Mouse (Mus musculus) naive thymus-derived CD4-positive, alpha-beta T cell, adult 2 months (primary cell): ENCODE measurements around the gene Zbtb38.
"Not testable (repeated sequence)": the region's sequence is repeated elsewhere in the genome, so short reads cannot be mapped to it uniquely, and the experiment has no call there.

Experiments used
- DNase-seq: peaks from one replicate; pipeline ENCODE4 v3.0.0-alpha.2; 2011; ENCODE audit warnings: low read depth

Gene Zbtb38

GRCm38 (mm10) chr9:96684165-96684792 is 68.4 kb downstream of the Zbtb38 start:
- no peak for DNase-seq

GRCm38 (mm10) chr9:96678611-96679010 is 74.0 kb downstream of the Zbtb38 start:
- no peak for DNase-seq

GRCm38 (mm10) chr9:96677711-96678110 is 74.9 kb downstream of the Zbtb38 start:
- not testable (repeated sequence) for DNase-seq

- no peak for DNase-seq
These were observed 76.0 kb downstream of the Zbtb38 start for GRCm38 (mm10) chr9:96676671-96677070.

- DNase-seq = no peak
These were observed 76.6 kb downstream of the Zbtb38 start for GRCm38 (mm10) chr9:96675763-96676640.

- peak; percentile 87 for DNase-seq
These were observed 77.4 kb downstream of the Zbtb38 start for GRCm38 (mm10) chr9:96675071-96675762.

- DNase-seq = no peak
These were observed 78.3 kb downstream of the Zbtb38 start for GRCm38 (mm10) chr9:96674301-96674700.

- DNase-seq = no peak
These were observed 80.2 kb downstream of the Zbtb38 start for GRCm38 (mm10) chr9:96672466-96672865.

GRCm38 (mm10) chr9:96671249-96671648 is 81.4 kb downstream of the Zbtb38 start:
- DNase-seq = no peak

- peak; percentile 97 for DNase-seq
These were observed 82.8 kb downstream of the Zbtb38 start for GRCm38 (mm10) chr9:96669877-96670276.

GRCm38 (mm10) chr9:96668628-96669027 is 84.0 kb downstream of the Zbtb38 start:
- peak; percentile 69 for DNase-seq

GRCm38 (mm10) chr9:96660510-96661244 is 92.0 kb downstream of the Zbtb38 start:
- DNase-seq = no peak

GRCm38 (mm10) chr9:96659801-96660200 is 92.8 kb downstream of the Zbtb38 start:
- no peak for DNase-seq

GRCm38 (mm10) chr9:96653538-96653937 is 99.1 kb downstream of the Zbtb38 start:
- no peak for DNase-seq

- DNase-seq = peak; percentile 82
These were observed 99.9 kb downstream of the Zbtb38 start for GRCm38 (mm10) chr9:96652763-96653162.

GRCm38 (mm10) chr9:96650807-96651206 is 101.8 kb downstream of the Zbtb38 start:
- no peak for DNase-seq

- peak; percentile 35 for DNase-seq
These were observed 102.7 kb downstream of the Zbtb38 start for GRCm38 (mm10) chr9:96649924-96650323.

GRCm38 (mm10) chr9:96649362-96649761 is 103.3 kb downstream of the Zbtb38 start:
- DNase-seq = no peak

GRCm38 (mm10) chr9:96646668-96647295 is 105.8 kb downstream of the Zbtb38 start:
- DNase-seq = peak; percentile 40

- DNase-seq = no peak
These were observed 107.8 kb downstream of the Zbtb38 start for GRCm38 (mm10) chr9:96644840-96645239.

GRCm38 (mm10) chr9:96644002-96644401 is 108.6 kb downstream of the Zbtb38 start:
- DNase-seq = not testable (repeated sequence)
